Mouse (Mus musculus) spleen, postnatal 10 days (tissue): Measurements from ENCODE around the gene Arid4a.
"Not testable (repeated sequence)": the region's sequence is repeated elsewhere in the genome, so short reads cannot be mapped to it uniquely, and the experiment has no call there.

ENCODE experiments used
- DNase-seq, 2 experiments: peaks; one replicate each; pipeline ENCODE4 v3.0.0; 2021 to 2022; ENCODE audit warnings: low spot score in 2 of 2

The Arid4a gene

DNA sequence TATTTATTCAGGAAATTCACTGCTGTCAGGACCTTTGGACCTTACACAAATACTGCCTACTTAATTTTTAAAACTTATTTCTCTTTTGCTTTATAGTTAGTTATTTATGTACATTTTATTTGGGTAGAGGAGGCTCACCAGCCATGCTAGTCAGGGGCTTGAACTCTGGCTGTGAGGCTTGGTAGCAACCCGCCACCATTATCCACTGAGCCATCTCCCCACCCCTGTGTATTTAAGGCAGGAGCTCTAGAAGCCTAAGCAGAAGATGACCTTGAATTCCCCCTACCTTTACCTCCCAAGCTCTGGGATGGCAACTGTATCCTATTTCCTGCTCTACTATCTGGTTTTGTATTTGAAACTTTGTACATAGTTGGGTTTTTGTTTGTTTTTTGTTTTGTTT, 37.7 kb downstream of the Arid4a start:
- DNase-seq, result no peak

DNA sequence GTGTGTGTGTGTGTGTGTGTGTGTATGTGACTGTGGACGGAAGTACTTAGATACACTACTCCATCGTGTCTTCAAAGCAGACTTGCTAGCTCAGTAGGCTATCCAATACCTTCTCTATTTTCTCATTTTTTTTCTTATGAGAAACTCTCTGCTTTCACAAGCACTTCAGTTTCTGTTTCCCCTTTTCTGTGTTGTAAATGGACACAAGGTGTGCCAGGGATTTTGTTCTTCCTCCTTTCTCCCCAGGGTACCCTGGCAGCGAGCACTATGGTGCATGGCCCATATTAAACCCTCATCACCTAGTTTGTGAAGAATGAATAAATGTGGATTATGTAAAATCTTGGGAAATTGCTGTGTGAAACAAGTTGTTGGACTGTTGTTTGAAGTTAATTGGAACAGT, 39.7 kb downstream of the Arid4a start:
- no peak for DNase-seq

DNA sequence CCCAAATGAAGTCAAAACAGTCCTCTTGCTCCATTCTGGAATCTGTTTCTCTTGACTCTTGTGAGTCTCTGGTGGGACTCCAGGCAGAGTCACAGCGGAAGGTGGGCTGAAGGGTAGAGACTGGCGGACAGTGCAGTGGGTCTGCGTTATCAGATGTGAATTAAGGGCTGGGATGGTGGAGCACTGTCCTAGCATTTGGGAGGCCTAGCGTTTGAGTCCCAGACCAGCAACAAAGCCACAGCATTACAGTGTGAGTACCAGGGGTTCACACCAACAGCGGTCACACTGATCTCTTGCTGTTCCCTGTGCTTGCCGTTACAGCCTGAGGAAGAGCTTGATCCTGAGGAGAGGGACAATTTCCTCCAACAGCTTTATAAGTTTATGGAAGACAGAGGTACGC, 44.0 kb downstream of the Arid4a start:
- DNase-seq, result no peak

DNA sequence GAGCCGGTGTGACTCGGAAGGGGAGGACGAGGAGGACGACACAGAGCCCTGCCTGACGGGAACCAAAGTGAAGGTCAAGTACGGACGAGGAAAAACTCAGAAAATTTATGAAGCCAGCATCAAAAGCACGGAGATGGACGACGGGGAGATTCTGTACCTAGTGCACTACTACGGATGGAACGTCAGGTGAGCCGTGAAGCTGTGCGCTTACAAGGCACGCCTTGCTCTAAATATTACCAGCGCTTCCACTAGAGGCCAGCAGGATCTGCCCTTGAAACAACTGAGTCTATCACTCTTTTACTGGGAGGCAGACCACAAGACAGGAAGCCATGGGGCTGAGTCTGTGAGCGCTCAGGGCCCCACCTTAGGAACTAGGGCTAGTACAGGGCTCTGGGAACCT, 54.1 kb downstream of the Arid4a start:
- no peak for DNase-seq

DNA sequence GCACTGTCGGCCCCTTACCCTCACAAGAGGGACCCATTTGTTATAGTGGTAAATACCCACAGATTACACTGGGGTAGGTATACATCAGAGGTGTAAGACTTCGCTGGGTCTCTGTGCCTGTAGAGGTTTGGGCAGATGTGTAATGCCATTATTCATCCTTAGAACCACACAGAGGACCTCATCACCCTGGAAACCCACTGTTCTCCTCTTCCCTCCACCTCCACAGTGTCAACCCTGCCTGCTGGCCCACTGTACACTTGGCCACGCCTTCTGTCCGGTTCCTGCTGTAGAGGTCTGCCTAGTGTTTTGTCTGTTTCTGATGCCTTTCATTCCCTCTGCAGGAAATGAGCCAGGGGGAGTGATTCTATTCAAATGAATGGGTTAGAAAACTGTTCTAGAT, 56.3 kb downstream of the Arid4a start:
- DNase-seq, result no peak

DNA sequence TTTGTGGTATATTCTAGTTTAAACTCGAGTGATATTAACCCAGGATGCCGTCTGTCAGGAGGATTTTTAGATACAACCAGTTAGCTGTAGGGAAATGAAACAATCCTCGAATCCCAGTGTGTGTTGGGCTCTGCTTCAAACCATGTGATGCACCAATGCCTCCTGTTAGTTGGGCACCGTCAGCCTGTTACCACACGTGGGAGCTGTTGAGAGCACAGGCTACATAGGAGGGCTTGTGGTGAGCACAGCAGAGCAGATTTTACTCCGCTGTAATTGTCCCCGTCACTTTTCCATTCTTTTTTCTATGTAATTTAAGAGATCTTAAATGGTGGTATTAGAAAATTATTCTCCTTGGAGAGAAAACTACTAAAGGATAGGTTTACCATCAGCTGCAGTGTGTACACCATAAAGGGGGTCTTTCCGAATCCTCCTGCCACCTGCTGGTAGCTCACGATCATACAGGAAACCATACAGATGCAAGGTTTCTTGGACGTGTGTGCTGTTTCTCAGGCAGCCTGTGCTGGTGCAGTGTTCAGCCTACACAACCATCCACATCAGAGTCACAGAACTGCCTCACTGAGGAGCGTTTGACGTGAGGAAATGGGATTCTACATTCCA, 57.4 kb downstream of the Arid4a start:
- peak in 1 of 2 experiments; percentile 45 for DNase-seq

DNA sequence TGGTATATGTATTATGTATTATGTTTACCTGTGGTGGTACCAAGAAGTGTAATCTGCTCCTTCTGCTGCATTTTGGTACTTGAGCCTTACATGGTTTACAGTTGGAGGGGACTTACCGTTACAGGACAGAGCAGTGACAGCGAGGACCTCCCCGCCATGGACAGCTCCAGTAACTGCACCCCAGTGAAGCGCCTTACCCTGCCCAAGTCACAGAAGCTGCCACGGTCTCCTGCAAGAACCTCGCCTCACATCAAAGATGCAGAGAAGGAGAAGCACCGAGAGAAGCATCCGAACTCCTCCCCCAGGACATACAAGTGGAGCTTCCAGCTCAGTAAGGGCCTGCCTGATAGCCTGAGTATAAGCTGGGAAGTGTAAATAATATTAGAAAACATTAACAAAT, 70.5 kb downstream of the Arid4a start:
- no peak for DNase-seq

DNA sequence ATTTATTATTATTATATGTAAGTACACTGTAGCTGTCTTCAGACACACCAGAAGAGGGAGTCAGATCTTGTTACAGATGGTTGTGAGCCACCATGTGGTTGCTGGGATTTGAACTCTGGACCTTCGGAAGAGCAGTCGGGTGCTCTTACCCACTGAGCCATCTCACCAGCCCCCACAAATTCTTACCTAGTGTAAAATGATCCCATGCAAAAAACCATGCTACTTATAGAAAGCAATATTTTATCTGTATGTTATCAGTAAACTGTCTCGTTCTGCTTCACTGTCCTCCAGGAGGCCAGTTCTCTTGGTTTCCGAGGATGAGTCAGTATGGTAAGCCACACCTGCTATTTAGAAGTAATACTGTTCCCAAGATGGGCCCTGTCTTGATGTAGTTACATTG, 88.5 kb downstream of the Arid4a start:
- not testable (repeated sequence) for DNase-seq

DNA sequence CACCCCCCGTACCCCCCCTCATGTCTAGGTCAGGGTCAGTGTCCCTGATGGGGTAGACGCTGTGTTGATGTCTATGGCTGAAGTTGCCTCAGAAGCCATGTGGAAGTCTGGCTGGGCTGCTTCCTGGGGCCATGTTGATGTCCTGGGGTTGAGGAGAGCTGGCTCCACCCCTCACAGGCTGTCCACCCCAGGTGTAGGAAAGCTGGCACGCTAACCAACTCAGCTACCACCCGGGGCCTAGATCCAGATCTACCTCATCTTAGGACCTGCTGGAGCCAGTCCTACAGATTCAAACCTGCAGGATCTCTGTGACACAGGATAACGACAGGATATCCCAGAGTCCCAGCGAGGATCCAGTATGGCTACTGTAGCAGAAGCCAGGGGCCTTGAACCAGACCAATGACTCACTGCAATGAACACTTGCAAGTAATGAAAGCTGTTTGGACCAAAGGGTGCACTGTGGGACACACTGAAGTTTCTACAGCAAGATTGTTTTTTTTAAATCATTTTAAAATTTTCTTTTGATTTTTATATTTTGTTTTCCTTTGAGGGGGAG, 91.5 kb downstream of the Arid4a start:
- no peak for DNase-seq

DNA sequence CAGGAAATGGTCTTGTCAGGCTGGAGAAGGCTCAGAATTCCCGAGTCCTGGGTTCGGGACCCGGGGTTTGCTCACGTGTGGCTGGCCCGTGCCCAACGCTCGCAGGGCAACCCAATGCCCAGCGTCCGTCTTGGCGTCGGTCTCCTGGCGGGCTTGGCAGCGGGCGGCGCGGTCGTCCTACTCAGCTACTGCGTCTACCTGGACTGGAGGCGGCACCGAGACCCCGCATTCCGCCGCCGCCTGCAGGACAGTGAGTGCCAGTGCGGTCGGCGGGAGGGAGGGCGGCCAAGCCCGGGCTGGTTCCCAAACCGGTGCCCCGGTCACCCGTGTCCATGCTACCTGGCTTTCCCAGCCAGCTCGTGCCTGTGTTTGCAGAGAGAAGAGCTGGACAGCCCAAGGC, 95.5 kb downstream of the Arid4a start, which contains the start of gene Tomm20l:
TSS of gene Tomm20l (plus strand) at position 98 of the 400 bp plus-strand sequence.
- DNase-seq, result peak in 1 of 2 experiments; percentile 58

DNA sequence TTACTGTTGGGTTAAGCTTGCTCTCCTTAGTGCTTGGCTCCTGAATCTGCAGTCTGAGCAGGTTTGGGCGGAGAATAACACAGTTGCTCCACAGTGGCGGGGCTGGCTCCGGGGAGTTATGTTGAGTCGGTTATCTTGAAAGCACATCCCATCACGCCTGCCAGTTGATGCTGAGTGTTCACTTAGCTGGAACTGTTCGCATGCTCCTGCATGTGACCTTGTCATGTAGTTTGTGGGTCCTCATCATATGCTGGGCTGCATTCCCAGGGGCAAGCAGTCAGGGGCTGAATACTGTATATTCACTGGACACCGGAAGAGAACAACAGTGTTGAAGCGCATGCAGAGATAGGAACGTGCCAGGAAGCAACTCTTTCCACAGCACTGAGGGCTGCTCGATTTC, 97.3 kb downstream of the Arid4a start:
- no peak for DNase-seq

DNA sequence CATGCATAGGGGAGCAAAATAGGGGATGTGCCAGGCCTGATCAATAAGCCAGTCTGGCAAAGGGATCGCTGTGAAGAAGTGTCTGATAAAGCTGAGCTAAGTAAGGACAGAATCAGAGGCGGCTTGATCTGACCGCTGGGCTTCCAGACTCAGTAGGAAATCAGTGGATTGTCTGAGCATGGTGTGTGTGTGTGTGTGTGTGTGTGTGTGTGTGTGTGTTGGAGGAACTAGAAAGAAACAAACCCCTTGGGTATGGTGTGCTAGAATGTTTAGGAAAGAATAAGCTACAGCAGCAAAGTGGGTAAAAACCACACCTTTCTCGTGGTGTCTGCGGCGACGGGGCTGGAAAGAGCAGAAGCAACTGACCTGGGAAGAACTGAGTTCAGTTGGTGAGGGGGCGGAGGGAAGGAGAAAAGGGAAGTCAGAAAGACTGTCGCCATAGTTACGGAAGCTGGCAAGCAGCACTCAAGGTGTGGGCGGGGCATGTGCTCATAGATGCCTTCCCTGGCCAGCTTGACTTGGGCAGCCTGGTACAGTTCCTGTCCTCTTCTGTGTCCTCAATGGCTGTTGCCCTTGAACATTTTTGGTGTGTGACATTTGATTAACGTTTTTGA, 98.0 kb downstream of the Arid4a start:
- peak in 1 of 2 experiments; percentile 82 for DNase-seq

DNA sequence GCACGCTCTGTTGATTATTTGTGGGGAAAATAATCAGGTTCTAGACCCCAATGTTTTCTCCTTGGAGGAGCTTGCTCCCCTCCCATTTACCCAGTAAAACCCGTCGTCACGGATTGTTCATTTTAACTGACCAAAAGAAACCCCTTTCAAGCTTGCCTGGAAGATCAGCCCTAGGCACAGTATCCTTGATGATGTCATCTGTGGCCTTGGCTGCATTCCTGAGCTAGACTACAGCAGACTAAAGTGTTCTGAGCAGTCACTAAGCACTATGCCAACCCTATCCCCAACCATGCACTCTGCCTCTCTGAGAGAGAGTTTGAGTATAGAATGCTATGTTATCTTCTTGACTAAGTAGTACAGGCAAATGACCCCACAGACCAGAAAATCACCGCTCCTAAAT, 100.6 kb downstream of the Arid4a start:
- no peak for DNase-seq

DNA sequence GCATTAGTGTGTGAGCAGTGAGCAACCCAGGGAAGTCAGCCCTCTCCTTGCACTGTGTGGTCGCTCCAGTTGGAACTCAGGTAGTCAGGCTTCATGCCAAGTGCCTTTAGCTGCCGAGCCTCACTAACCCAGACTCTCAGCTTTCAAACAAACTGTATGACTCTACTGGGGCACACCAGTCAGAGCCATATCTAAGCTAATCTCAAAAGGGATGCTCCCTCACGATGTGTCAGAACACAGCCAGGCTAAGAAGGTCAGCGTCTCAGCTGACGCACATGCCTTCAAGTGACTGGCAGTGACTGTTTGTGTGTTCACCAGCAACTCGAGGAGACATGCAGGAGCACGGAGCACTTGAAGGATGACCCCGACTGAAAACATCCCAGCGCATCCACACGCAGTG, 106.9 kb downstream of the Arid4a start:
- DNase-seq, result no peak

DNA sequence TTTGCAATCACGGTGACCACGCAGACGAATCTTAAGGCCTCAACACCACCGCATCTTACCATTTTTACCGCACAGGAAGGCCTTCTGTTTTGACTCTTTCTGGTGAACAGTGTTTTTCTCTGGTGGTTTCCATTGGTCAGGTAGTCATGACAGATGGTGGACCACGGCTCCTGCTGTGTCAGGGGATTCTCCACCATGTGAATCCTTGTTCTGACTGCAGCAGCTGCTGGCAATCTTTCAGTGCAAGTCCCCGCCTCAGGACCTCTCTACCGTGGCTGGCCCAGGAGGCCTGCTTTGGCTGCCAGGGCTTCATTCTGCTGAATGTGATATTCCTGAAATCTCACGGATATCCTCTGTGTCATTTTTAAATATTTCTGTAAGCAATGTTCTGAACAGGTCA, 107.5 kb downstream of the Arid4a start:
- DNase-seq, result no peak

DNA sequence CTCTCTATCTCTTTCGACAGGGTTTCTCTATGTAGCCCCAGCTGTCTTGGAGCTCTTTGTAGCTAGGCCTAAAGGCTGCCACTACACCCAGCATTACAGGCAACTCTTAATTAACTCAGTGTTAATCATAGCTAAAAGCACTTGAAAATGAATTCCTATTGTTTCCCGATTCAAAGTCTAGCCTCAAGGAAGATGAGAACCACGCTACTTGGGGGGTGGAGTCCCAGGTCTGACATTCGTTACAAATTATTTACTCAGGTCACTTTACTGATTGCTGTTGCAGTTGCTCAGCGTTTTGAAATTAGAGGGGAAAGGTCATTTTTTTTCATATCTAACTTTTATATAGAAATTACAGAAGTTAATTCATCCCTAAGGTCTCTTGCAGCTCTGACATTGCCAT, 119.8 kb downstream of the Arid4a start:
- DNase-seq, result no peak

DNA sequence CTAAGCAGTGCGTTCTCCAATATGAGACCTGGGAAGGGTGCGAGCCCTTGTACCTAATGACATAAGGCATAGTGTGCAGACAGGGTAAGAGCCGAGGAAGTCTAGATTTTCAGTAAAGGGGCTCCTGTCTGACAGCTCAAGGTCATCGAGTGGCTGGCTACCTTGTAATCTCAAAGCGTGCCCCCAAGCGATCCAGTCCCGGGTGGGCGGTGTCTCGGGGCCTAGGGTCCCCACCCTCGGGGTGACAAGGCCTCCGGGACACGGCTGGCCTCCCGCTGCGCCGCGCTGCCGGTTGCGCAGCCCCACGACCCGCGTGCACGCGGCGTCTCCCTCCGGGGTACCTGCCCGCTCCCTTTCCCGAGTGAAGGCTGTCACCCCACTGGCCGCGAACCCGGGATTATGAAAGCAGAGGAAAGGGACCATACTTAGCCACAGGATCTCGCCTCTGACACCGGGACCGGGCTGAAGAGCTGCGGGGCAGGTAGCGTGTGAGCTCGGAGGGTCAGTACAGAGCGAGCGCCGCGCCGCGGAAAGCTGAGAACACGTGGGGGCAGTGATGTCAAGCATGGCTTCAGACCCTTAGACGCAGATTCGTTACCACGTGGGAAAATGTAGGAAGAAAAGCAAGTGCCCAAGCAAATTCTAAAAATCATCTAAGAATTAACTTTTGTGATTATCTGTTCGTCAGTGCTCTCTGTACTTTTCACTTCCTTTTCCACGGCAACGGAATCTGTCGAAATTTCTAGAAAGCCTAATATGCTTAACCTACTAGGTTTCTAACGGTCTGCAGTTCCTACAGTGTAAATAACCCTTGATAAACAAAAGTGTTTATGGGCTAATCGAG, 120.6 kb downstream of the Arid4a start, which contains the start of the genes Timm9 and 2700049A03Rik:
TSS of gene Timm9 (minus strand) at position 555 of the 844 bp plus-strand sequence.
TSS of gene 2700049A03Rik (plus strand) at position 719 of the 844 bp plus-strand sequence.
- peak; percentile 78 to 79 for DNase-seq

DNA sequence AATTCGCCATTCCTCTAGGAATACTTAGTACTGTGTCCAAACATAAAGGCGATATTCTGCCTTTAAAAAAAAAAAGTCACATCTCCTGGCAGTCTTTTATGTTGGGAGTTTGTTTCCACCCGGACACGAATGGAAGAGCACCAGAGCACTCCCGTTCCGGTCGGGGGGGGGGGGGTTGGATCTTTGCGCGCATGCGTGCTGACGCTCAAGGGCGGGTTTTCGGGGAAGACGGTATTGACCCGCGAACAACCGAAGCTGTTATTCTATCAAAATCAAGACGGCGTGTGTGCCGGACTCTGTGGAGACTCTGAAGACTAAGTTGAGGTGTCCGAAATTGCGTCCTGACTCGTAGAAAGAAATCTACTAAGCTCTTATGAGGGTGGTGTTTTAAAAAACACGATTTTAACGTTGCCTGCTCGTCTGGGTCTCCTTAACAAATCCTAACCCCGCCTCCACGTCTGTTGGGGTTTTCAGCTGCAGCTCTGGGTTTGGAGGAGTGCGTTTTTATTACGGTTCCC, 121.2 kb downstream of the Arid4a start:
- DNase-seq, result peak; percentile 82 to 93

DNA sequence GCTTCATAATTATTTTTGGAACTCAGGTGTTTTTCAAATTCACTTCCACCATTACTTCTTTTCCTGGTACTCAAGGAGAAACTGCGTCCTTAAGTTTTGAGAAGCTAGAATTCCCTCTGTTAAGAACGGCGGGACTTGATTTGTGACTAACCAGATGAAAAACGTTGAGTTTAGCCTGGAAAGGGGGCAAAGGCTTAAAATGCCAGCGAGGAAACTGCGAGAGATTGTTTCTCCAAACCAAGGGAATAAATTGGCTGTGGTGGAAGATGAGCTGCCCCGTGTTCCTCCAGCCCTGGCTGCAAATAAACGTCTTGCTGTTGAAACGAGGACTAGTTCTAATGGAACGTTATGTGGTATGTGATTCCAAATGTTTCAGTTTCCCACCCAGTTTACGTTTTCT, 121.9 kb downstream of the Arid4a start:
- peak in 1 of 2 experiments; percentile 22 for DNase-seq

DNA sequence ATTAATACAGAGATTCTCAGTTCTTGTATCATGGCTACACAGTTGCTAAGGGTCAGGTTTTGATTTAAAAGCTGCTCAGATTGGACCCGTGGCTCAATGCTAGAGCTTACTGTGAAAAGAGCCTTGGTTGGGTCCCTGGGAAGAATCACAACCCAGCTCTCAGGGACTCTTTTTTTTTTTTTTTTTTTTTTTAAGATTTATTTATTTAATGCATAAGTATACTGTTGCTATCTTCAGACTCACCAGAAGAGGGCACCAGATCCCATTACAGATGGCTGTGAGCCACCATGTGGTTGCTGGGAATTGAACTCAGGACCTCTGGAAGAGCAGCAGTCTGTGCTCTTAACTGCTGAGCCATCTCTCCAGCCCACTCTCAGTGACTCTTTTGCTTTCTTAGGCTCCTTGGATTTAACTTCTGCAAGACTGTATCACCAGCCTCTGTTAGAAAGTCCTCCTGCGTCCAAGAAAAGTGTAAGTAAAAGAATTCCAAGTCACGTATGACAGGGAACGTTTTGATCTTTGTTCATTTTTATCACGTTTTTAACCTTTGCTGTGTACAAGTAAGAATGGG, 123.6 kb downstream of the Arid4a start:
- DNase-seq, result peak in 1 of 2 experiments; percentile 26

DNA sequence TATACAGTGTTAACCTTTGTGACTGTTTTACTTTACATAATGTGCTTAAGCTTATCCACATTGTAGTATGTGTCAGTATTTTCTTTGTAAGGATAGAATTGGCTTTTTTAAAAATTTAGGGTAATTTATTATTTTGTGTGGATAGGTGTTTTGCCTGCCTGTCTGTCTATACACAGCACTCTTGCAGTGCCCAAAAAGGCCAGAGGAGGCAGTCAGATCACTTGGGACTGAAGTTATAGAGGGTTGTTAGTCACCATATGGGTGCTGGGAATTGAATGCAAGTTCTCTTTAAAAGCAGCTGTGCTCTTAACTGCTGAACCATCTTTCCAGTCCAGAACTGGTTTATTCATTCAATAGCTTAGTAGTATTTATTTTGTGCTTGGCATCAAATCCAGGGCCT, 125.4 kb downstream of the Arid4a start:
- no peak for DNase-seq

DNA sequence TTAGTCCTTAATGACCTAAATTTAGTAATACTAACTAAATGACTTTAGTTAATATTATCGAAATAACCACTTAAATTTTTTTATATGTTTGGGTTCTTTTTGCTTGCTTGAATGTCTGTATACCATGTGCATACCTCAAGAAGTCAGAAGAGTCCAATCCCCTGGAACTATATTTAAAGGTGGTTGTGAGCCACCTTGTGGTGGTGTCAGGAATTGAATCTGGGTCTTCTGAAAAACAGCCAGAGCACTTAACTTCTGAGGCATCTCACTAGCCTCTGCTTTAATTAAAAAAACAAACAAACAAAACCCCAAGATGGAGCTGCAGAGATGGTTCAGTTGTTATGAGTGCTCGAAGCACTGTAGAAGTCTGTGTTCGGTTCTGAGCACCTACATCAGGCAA, 131.9 kb downstream of the Arid4a start:
- peak; percentile 22 to 70 for DNase-seq
